Mouse (Mus musculus): ENCODE measurements around the gene Erc1. TPM values are rescaled to one million over a fixed set of nuclear protein-coding genes. Genes with fewer than 3 reads are reported as not detected.
A peak's percentile ranks its signal among the peaks of the same experiment; 100 is the strongest.

The Erc1 gene
- polyA plus RNA-seq, 1 experiment from 2014 or later, result 65.3 TPM

DNA sequence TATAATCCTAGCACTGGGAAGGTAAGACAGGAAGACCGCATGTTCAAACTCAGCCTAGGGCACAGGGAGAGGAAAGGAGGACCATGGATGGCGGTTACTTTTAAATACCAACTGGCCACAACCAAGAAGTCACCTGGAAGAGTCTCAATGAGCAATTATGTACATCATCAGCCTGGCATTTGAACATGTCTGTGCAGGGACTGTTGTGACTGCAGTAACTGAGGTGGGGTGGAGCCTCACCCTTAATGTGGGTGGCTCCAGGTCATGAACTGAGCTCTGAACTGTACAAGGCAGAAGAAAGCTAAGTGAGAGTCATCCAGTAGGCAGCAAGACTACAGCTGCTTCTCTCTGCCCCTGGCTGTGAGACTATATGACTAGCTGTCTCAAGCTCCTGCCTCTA is 65.6 kb downstream of the Erc1 start:
- WGBS, result 99% methylated on average over 2 of the region's 2 CpGs
- no peak for ATAC-seq (ENCODE audit: low FRiP score, low TSS enrichment)
- Histone ChIP-seq H3K36me3 (ENCODE audit: control insufficient read depth, insufficient read depth, low read length) (peaks cover 9% of the 10 kb centered on the region), H3K9ac (replicated peaks; ENCODE audit: low read length) (no peak overlapping the region), H3K4me2 (ENCODE audit: low read length) (no peak overlapping the region), H3K9me3 (ENCODE audit: control insufficient read depth, low read length) (no peaks in the 10 kb centered on the region), H3K27me3 (ENCODE audit: control insufficient read depth, insufficient read depth, low read length) (no peaks in the 10 kb centered on the region), H3K4me3 (replicated peaks; ENCODE audit: low read depth, low read length) (no peak overlapping the region), H3K4me1 (ENCODE audit: control insufficient read depth, insufficient read depth, low read length) (no peaks in the 10 kb centered on the region), H3K27ac (replicated peaks; ENCODE audit: low read depth, low read length) (no peak overlapping the region)
- no peak for DNase-seq

DNA sequence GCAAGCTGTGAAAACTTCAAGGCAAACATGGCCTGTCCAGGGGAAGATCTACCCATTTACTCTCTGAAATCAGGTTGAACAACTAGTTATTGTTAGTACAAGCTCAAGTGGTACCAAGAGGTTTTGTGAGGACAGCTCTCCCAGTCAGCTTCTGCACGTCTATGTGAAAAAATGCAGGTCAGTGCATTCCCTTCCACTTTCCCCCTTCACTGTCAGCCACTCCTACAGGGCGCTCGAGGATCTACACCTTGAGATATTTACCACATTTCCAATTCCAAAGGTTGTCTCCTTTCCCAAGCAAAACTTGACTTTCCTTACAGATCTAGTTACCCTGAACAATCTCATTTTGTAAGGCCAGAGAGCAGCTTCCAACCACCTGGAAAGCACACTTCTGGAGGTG is 66.9 kb downstream of the Erc1 start:
- no peak overlapping the region for H3K4me3 ChIP-seq (replicated peaks; ENCODE audit: low read depth, low read length)
- H3K27ac ChIP-seq (replicated peaks; ENCODE audit: low read depth, low read length), result no peak overlapping the region
- H3K36me3 ChIP-seq (ENCODE audit: control insufficient read depth, insufficient read depth, low read length), result peaks cover 9% of the 10 kb centered on the region
- DNase-seq (no peak), ATAC-seq (ENCODE audit: low FRiP score, low TSS enrichment) (no peak)
- H3K4me2 ChIP-seq (ENCODE audit: low read length), result no peak overlapping the region
- H3K27me3 ChIP-seq (ENCODE audit: control insufficient read depth, insufficient read depth, low read length), result no peaks in the 10 kb centered on the region
- 88% methylated on average over 3 of the region's 3 CpGs for WGBS
- H3K9ac ChIP-seq (replicated peaks; ENCODE audit: low read length), result no peak overlapping the region
- H3K4me1 ChIP-seq (ENCODE audit: control insufficient read depth, insufficient read depth, low read length), result no peaks in the 10 kb centered on the region
- H3K9me3 ChIP-seq (ENCODE audit: control insufficient read depth, low read length), result no peaks in the 10 kb centered on the region

DNA sequence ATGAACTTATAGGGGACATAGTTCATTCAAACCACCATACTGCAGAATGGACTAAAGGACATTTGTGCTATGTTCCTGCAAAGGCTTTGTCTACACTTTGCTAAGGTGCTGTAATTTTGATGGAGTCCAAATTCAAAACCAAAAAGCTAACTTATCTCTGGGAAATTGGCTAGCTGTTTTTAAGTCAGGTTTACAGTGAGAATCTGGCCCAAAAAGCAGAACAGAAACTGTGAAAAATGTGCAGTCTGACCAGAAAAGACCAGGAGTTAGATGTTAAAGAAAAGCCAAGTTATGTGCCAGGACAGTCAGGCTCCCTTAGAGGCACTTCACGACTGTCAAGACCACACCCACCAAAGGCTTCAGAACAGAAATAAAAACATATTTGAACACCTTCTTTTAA is 79.2 kb downstream of the Erc1 start:
- WGBS, result 74% methylated on average over 1 of the region's 1 CpGs
- Histone ChIP-seq H3K36me3 (ENCODE audit: control insufficient read depth, insufficient read depth, low read length) (0 out of 2 replicates have a peak, but pooled peaks cover 3% of the 10 kb centered on the region), H3K4me3 (replicated peaks; ENCODE audit: low read depth, low read length) (no peak overlapping the region), H3K4me2 (ENCODE audit: low read length) (no peak overlapping the region), H3K27ac (replicated peaks; ENCODE audit: low read depth, low read length) (no peak overlapping the region), H3K9me3 (ENCODE audit: control insufficient read depth, low read length) (no peaks in the 10 kb centered on the region), H3K4me1 (ENCODE audit: control insufficient read depth, insufficient read depth, low read length) (no peaks in the 10 kb centered on the region), H3K27me3 (ENCODE audit: control insufficient read depth, insufficient read depth, low read length) (no peaks in the 10 kb centered on the region), H3K9ac (replicated peaks; ENCODE audit: low read length) (no peak overlapping the region)
- ATAC-seq (ENCODE audit: low FRiP score, low TSS enrichment), result no peak
- no peak for DNase-seq

DNA sequence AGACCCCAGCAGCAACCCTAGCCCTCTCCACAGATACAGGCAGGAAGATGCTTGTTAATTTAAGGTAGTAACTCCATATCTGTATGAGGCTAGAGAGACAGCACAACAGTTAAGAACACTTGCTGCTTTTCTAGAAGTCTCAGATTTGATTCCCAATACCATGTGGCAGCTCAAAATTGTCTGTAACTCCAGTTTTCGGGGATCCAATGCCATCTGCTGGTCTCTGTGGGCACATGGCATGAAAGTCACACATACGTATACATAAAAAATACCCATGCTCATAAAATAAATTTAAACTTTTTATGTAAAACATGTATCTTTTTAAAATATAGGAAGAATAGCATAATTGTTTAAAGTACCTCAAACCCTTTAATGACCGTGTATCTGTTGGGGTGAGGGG is 83.6 kb downstream of the Erc1 start:
- no peak overlapping the region for H3K27ac ChIP-seq (replicated peaks; ENCODE audit: low read depth, low read length)
- H3K4me3 ChIP-seq (replicated peaks; ENCODE audit: low read depth, low read length), result no peak overlapping the region
- DNase-seq, result no peak
- 92% methylated on average over 3 of the region's 3 CpGs for WGBS
- H3K9me3 ChIP-seq (ENCODE audit: control insufficient read depth, low read length), result no peaks in the 10 kb centered on the region
- no peak overlapping the region for H3K9ac ChIP-seq (replicated peaks; ENCODE audit: low read length)
- no peaks in the 10 kb centered on the region for H3K27me3 ChIP-seq (ENCODE audit: control insufficient read depth, insufficient read depth, low read length)
- no peak overlapping the region for H3K4me2 ChIP-seq (ENCODE audit: low read length)
- ATAC-seq (ENCODE audit: low FRiP score, low TSS enrichment), result no peak
- no peaks in the 10 kb centered on the region for H3K4me1 ChIP-seq (ENCODE audit: control insufficient read depth, insufficient read depth, low read length)
- H3K36me3 ChIP-seq (ENCODE audit: control insufficient read depth, insufficient read depth, low read length), result peaks cover 7% of the 10 kb centered on the region

DNA sequence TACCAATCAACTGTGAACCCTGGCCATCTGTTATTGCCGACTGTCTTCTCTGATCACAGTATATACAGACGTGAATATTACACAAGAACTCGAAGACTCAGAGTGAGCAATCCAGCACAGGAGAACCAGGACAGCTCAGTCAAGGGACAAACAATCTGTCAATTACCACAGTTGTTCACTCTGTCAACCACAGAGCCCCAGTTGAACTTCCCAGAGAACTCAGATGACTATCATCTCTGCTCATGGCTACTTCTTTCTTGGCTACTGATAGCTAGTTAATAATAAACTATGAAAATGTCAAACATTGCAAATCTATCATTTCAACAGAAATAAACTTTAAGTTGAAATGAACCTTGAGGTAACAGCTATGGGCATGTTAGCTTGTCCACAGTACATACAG is 88.1 kb downstream of the Erc1 start:
- Histone ChIP-seq H3K4me3 (replicated peaks; ENCODE audit: low read depth, low read length) (no peak overlapping the region), H3K9me3 (ENCODE audit: control insufficient read depth, low read length) (no peaks in the 10 kb centered on the region), H3K4me1 (ENCODE audit: control insufficient read depth, insufficient read depth, low read length) (no peaks in the 10 kb centered on the region), H3K9ac (replicated peaks; ENCODE audit: low read length) (no peak overlapping the region), H3K27me3 (ENCODE audit: control insufficient read depth, insufficient read depth, low read length) (no peaks in the 10 kb centered on the region), H3K27ac (replicated peaks; ENCODE audit: low read depth, low read length) (no peak overlapping the region), H3K36me3 (ENCODE audit: control insufficient read depth, insufficient read depth, low read length) (peaks cover 7% of the 10 kb centered on the region), H3K4me2 (ENCODE audit: low read length) (no peak overlapping the region)
- ATAC-seq (ENCODE audit: low FRiP score, low TSS enrichment), result no peak
- 91% methylated on average over 3 of the region's 3 CpGs for WGBS
- no peak for DNase-seq

DNA sequence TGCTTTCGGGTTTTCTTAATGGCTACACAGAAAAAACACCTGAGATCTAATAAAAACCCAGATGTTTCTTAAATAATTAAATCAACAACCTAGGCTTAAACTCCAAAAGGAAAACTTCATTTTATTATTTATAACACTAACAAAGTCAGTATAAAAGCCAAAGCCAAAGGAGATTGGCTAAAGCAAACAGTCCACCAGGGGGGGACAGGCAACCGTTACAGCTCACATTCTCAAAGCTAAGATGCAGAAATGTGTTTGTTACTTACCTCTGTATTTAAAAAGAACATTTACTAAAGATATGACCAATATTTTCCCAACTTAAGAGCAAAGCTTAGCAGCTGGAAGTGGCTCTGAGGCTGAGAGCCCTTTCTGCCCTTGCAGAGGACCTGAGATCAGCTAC is 89.5 kb downstream of the Erc1 start:
- no peak for ATAC-seq (ENCODE audit: low FRiP score, low TSS enrichment)
- no peak overlapping the region for H3K27ac ChIP-seq (replicated peaks; ENCODE audit: low read depth, low read length)
- H3K9ac ChIP-seq (replicated peaks; ENCODE audit: low read length), result no peak overlapping the region
- DNase-seq, result peak; percentile 15
- no peaks in the 10 kb centered on the region for H3K9me3 ChIP-seq (ENCODE audit: control insufficient read depth, low read length)
- peaks cover 7% of the 10 kb centered on the region for H3K36me3 ChIP-seq (ENCODE audit: control insufficient read depth, insufficient read depth, low read length)
- 80% methylated on average over 2 of the region's 2 CpGs for WGBS
- no peaks in the 10 kb centered on the region for H3K4me1 ChIP-seq (ENCODE audit: control insufficient read depth, insufficient read depth, low read length)
- no peak overlapping the region for H3K4me2 ChIP-seq (ENCODE audit: low read length)
- no peaks in the 10 kb centered on the region for H3K27me3 ChIP-seq (ENCODE audit: control insufficient read depth, insufficient read depth, low read length)
- H3K4me3 ChIP-seq (replicated peaks; ENCODE audit: low read depth, low read length), result no peak overlapping the region

DNA sequence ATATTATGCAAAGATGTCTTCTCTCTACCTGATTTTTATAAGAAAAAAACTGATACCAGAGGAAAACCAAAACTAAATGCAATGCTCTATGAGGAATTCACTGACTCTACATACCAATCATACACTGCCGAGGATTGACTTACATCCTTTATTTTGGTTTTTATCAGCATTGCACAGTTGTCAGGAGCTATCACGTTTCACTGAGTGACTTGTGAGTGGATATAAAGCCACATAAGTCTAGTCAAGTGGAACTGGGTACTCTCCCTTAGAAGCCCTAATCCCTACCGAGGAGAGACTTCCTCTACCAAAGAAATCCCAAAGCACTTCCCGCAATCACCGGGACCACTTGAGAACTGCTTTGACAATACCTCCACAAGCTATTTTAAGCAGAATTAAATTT is 90.2 kb downstream of the Erc1 start:
- Histone ChIP-seq H3K4me3 (replicated peaks; ENCODE audit: low read depth, low read length) (no peak overlapping the region), H3K27me3 (ENCODE audit: control insufficient read depth, insufficient read depth, low read length) (no peaks in the 10 kb centered on the region), H3K36me3 (ENCODE audit: control insufficient read depth, insufficient read depth, low read length) (peaks cover 9% of the 10 kb centered on the region), H3K27ac (replicated peaks; ENCODE audit: low read depth, low read length) (no peak overlapping the region), H3K4me2 (ENCODE audit: low read length) (no peak overlapping the region), H3K9ac (replicated peaks; ENCODE audit: low read length) (no peak overlapping the region), H3K4me1 (ENCODE audit: control insufficient read depth, insufficient read depth, low read length) (no peaks in the 10 kb centered on the region), H3K9me3 (ENCODE audit: control insufficient read depth, low read length) (no peaks in the 10 kb centered on the region)
- ATAC-seq (ENCODE audit: low FRiP score, low TSS enrichment) (no peak), DNase-seq (peak; percentile 5)
- WGBS, result 18% methylated on average over 5 of the region's 5 CpGs

DNA sequence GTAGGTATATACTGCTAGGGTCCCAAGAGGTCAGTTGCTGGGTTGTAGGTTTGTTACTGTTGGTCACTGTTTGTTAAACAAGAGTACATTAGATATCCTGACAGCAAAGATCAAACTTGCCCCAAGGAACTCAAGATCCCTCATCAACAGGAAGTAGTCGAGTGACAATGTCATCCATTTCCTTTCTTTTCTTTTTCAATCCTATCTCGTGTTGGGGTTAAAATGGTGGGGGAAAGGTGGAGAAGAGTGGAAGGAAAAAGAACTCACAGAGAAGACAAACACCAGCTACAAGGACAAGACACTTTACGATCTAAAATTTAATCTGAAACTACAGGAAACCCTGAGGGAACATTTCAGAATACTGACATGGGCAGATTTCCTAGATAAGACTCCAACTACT is 92.1 kb downstream of the Erc1 start:
- H3K4me3 ChIP-seq (replicated peaks; ENCODE audit: low read depth, low read length), result no peak overlapping the region
- H3K27ac ChIP-seq (replicated peaks; ENCODE audit: low read depth, low read length), result no peak overlapping the region
- ATAC-seq (ENCODE audit: low FRiP score, low TSS enrichment) (no peak), DNase-seq (no peak)
- H3K27me3 ChIP-seq (ENCODE audit: control insufficient read depth, insufficient read depth, low read length), result no peaks in the 10 kb centered on the region
- no peaks in the 10 kb centered on the region for H3K4me1 ChIP-seq (ENCODE audit: control insufficient read depth, insufficient read depth, low read length)
- 87% methylated on average over 3 of the region's 3 CpGs for WGBS
- no peaks in the 10 kb centered on the region for H3K9me3 ChIP-seq (ENCODE audit: control insufficient read depth, low read length)
- no peak overlapping the region for H3K4me2 ChIP-seq (ENCODE audit: low read length)
- H3K9ac ChIP-seq (replicated peaks; ENCODE audit: low read length), result no peak overlapping the region
- H3K36me3 ChIP-seq (ENCODE audit: control insufficient read depth, insufficient read depth, low read length), result peaks cover 20% of the 10 kb centered on the region

DNA sequence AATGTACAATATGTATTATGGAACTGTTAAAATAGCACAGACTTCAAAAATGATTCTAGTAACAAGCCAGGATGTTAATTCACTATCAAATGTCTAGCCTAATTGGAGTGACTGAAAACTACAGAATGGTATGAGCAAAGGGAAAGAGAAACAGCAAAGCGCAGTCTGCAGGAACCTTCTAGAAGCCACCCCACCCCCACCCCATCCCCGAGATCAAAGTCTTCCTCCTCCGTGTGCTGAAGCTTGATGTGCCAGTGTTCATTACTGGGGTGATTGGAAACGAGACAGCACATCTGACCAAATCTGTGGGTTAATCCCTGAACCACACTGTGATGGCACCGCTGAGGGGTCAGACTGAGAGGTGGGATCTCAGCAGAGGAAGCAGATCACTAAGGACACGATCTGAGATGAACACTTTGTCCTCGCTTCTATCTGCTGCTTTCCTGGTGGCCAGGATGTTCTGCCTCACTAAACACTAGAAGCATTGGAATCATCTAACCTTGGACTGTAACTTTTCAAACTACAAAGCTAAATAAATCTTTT is 98.8 kb downstream of the Erc1 start:
- ATAC-seq (ENCODE audit: low FRiP score, low TSS enrichment) (no peak), DNase-seq (no peak)
- WGBS, result 81% methylated on average over 7 of the region's 7 CpGs
- Histone ChIP-seq H3K4me3 (replicated peaks; ENCODE audit: low read depth, low read length) (no peak overlapping the region), H3K36me3 (ENCODE audit: control insufficient read depth, insufficient read depth, low read length) (peaks cover 38% of the 10 kb centered on the region), H3K9ac (replicated peaks; ENCODE audit: low read length) (no peak overlapping the region), H3K4me1 (ENCODE audit: control insufficient read depth, insufficient read depth, low read length) (no peaks in the 10 kb centered on the region), H3K9me3 (ENCODE audit: control insufficient read depth, low read length) (no peaks in the 10 kb centered on the region), H3K4me2 (ENCODE audit: low read length) (no peak overlapping the region), H3K27ac (replicated peaks; ENCODE audit: low read depth, low read length) (no peak overlapping the region), H3K27me3 (ENCODE audit: control insufficient read depth, insufficient read depth, low read length) (no peaks in the 10 kb centered on the region)

Measured in midbrain, embryonic 14.5 days (tissue).